Comparison of ENCODE assay signal across 8 mouse cellular contexts in the genomic region with DNA sequence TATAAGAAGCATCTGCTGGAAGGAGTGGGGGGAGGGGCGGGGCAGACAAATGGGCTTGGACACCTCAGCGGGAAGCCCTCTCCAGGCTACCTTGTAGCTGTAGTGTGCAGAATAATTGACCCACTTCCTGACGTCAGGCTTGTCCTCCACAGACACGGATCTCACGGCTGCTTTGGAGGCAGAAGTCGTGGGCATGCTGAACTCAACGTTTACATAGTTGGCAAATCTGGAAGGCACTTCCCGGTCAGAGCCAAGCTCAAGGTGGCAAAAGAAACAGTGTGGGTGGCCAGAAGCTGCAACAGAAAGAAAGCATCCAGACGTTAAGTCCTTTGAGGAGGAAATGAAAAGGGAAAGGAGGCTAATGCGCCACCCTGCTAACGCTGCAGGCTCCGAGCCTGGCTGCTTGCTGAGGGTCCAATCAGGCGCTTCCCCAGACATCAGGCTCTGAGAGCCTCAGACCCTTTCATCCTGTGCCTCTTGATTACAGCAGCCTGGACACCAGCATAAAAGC. TPM values are rescaled to one million over a fixed set of nuclear protein-coding genes. Genes with fewer than 3 reads are reported as not detected.
DNase-seq lines count a peak whose midpoint lies in the region; ATAC-seq lines count a peak whose summit lies in the region.

No protein-coding gene starts in this region.

- H3K9me3 ChIP-seq in embryonic facial prominence, embryonic 13.5 days: no peaks in the 10 kb centered on the region
- H3K9me3 ChIP-seq in hindbrain, embryonic 13.5 days: no peaks in the 10 kb centered on the region
- H3K9me3 ChIP-seq in limb, embryonic 11.5 days (ENCODE audit: control insufficient read depth, low read length): no peaks in the 10 kb centered on the region
- no peaks in the 10 kb centered on the region for H3K9me3 ChIP-seq in neural tube, embryonic 13.5 days

- peaks cover 11% of the 10 kb centered on the region for H3K4me1 ChIP-seq in embryonic facial prominence, embryonic 13.5 days
- peaks cover 20% of the 10 kb centered on the region for H3K4me1 ChIP-seq in hindbrain, embryonic 13.5 days (replicated peaks)
- peaks cover 2% of the 10 kb centered on the region; the same call in 1 of the 2 replicates for H3K4me1 ChIP-seq in limb, embryonic 11.5 days (ENCODE audit: control insufficient read depth, insufficient read depth, low read length)
- peaks cover 24% of the 10 kb centered on the region for H3K4me1 ChIP-seq in neural tube, embryonic 13.5 days (replicated peaks)

- H3K9ac ChIP-seq in embryonic facial prominence, embryonic 13.5 days: no peak overlapping the region
- peak overlapping the region; percentile 60 for H3K9ac ChIP-seq in hindbrain, embryonic 13.5 days
- H3K9ac ChIP-seq in limb, embryonic 11.5 days (ENCODE audit: low read length): peak overlapping the region; percentile 32; the same call in 1 of the 2 replicates
- H3K9ac ChIP-seq in neural tube, embryonic 13.5 days: peak overlapping the region; percentile 54

- H3K4me2 ChIP-seq in embryonic facial prominence, embryonic 13.5 days: peak overlapping the region; percentile 47
- H3K4me2 ChIP-seq in hindbrain, embryonic 13.5 days: peak overlapping the region; percentile 48
- H3K4me2 ChIP-seq in limb, embryonic 11.5 days (ENCODE audit: low read depth, severe bottlenecking): peak overlapping the region; percentile 37
- peak overlapping the region; percentile 52 for H3K4me2 ChIP-seq in neural tube, embryonic 13.5 days

- peak; percentile 64 for DNase-seq in testis, postnatal 10 days (ENCODE audit: low spot score)
- DNase-seq in testis, postnatal 14 days (ENCODE audit: low spot score): no peak
- peak; percentile 38 for DNase-seq in limb, embryonic 11.5 days (ENCODE audit: low spot score)
- DNase-seq in urinary bladder, adult 2 months (ENCODE audit: low spot score): no peak

- H3K27ac ChIP-seq in embryonic facial prominence, embryonic 13.5 days: no peak overlapping the region
- peak overlapping the region; percentile 83 for H3K27ac ChIP-seq in hindbrain, embryonic 13.5 days
- H3K27ac ChIP-seq in limb, embryonic 11.5 days (replicated peaks; ENCODE audit: low read depth, low read length): no peak overlapping the region
- peak overlapping the region; percentile 72 for H3K27ac ChIP-seq in neural tube, embryonic 13.5 days (replicated peaks)

- H3K4me3 ChIP-seq in embryonic facial prominence, embryonic 13.5 days: peak overlapping the region; percentile 11
- peak overlapping the region; percentile 24 for H3K4me3 ChIP-seq in hindbrain, embryonic 13.5 days
- peak overlapping the region; percentile 5; the same call in 1 of the 2 replicates for H3K4me3 ChIP-seq in limb, embryonic 11.5 days (ENCODE audit: low read depth, low read length)
- H3K4me3 ChIP-seq in neural tube, embryonic 13.5 days: peak overlapping the region; percentile 23

- no peak for ATAC-seq in embryonic facial prominence, embryonic 13.5 days (ENCODE audit: insufficient number of reproducible peaks, insufficient read depth, low FRiP score, low TSS enrichment, low read depth)
- peak; percentile 64 for ATAC-seq in hindbrain, embryonic 13.5 days (ENCODE audit: low FRiP score)
- no peak for ATAC-seq in limb, embryonic 11.5 days (ENCODE audit: insufficient number of reproducible peaks, low FRiP score, low TSS enrichment, low read depth)
- peak; percentile 75 for ATAC-seq in neural tube, embryonic 13.5 days (ENCODE audit: low read depth)
- ATAC-seq in erythroid progenitor cell, adult 5-6 weeks (replicated peaks; ENCODE audit: low FRiP score, poor library complexity, severe bottlenecking): no peak

- no peaks in the 10 kb centered on the region for H3K27me3 ChIP-seq in embryonic facial prominence, embryonic 13.5 days
- H3K27me3 ChIP-seq in hindbrain, embryonic 13.5 days: no peaks in the 10 kb centered on the region
- H3K27me3 ChIP-seq in limb, embryonic 11.5 days (ENCODE audit: control insufficient read depth, insufficient read depth, low read length): no peaks in the 10 kb centered on the region
- no peaks in the 10 kb centered on the region for H3K27me3 ChIP-seq in neural tube, embryonic 13.5 days

- no peaks in the 10 kb centered on the region for H3K36me3 ChIP-seq in embryonic facial prominence, embryonic 13.5 days
- H3K36me3 ChIP-seq in hindbrain, embryonic 13.5 days: no peaks in the 10 kb centered on the region
- no peaks in the 10 kb centered on the region for H3K36me3 ChIP-seq in limb, embryonic 11.5 days (ENCODE audit: control insufficient read depth, insufficient read depth, low read length)
- H3K36me3 ChIP-seq in neural tube, embryonic 13.5 days: no peaks in the 10 kb centered on the region

- WGBS in embryonic facial prominence, embryonic 13.5 days: 21% methylated on average over 13 of the region's 13 CpGs
- 11% methylated on average over 13 of the region's 13 CpGs for WGBS in hindbrain, embryonic 13.5 days
- WGBS in limb, embryonic 11.5 days: 13% methylated on average over 13 of the region's 13 CpGs
- WGBS in neural tube, embryonic 13.5 days: 9% methylated on average over 13 of the region's 13 CpGs

RNA-seq across cellular contexts. Expression of gene Gtf2a1, which starts 51.4 kb away (rescaled TPM):
- 43.8 and 50.3 TPM in 2 replicates for polyA plus RNA-seq in embryonic facial prominence, embryonic 13.5 days (2015; fragmentation: Nextera tagmentation; extraction: Ambion mirVana)
- 74.1 and 77.0 TPM in 2 replicates for polyA plus RNA-seq in hindbrain, embryonic 13.5 days (2015; fragmentation: Nextera tagmentation; extraction: Ambion mirVana)
- 39.8 and 46.6 TPM in 2 replicates for polyA plus RNA-seq in limb, embryonic 11.5 days (2014; fragmentation: Nextera tagmentation; extraction: Ambion mirVana)
- polyA plus RNA-seq in neural tube, embryonic 13.5 days (2015; fragmentation: Nextera tagmentation; extraction: Ambion mirVana): 72.4 and 75.4 TPM in 2 replicates
- polyA plus RNA-seq in urinary bladder, adult 2 months (2012; rRNA removed): 14.2 and 16.2 TPM in 2 replicates
- total RNA-seq in erythroid progenitor cell, adult 5-6 weeks (2015; ENCODE audit: low replicate concordance): 41.1 and 59.9 TPM in 2 replicates
- total RNA-seq in erythroid progenitor cell, adult 5-6 weeks (2017; ENCODE audit: low replicate concordance): 38.4 and 49.4 TPM in 2 replicates

Comparison
In these comparisons a context has a peak if more than half of its experiments do, and no peak if none do; other contexts are left out.
1. DNase-seq: peak in testis, postnatal 10 days (single experiment) and limb, embryonic 11.5 days (single experiment); none in testis, postnatal 14 days (single experiment) and urinary bladder, adult 2 months (single experiment).
2. ATAC-seq: peak in hindbrain, embryonic 13.5 days (single experiment) and neural tube, embryonic 13.5 days (single experiment); none in embryonic facial prominence, embryonic 13.5 days (single experiment), limb, embryonic 11.5 days (single experiment) and erythroid progenitor cell, adult 5-6 weeks (single experiment).
3. H3K27ac ChIP-seq: peak in hindbrain, embryonic 13.5 days (single experiment) and neural tube, embryonic 13.5 days (single experiment); none in embryonic facial prominence, embryonic 13.5 days (single experiment) and limb, embryonic 11.5 days (single experiment).
4. Peak in every context shown above with its lines, with median percentiles within 50 percentile points of each other: H3K4me2 ChIP-seq and H3K4me3 ChIP-seq.